Mouse (Mus musculus) right cerebral cortex, adult 18-20 months (tissue): ENCODE measurements at regions not wholly inside any gene's neighbourhood (a gene's known extent, or its start where the extent isn't known, plus 50 kb on each side); places are given as distances from the start of the nearest gene placed in this dataset.
"Not testable (repeated sequence)": the region's sequence is repeated elsewhere in the genome, so short reads cannot be mapped to it uniquely, and the experiment has no call there.

Experiments used
- DNase-seq: peaks from one replicate; pipeline ENCODE4 v3.0.0; 2022; ENCODE audit warnings: mixed read lengths

- DNase-seq, result peak; percentile 38
These were observed 101.6 kb downstream of the Slc25a24 start for GRCm38 (mm10) chr3:109224526-109224925.

DNA sequence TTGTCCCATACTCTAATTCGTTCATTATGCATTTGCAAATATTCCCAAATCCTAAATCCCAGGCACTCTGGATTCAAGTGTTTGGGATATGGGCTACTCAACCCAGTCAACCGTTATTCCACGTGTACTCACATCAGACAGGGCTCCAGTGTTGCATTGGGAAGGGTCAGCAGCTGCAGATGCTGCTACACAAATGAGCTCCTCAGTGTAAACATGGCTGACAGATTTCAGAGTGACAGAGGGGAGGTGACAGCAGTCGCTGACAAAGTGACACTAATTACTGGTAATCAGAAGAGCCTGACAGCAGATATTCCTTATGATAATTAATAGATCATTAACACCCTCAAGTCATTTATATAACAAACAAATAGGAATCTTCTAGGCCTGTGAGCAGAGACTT lies 106.2 kb upstream of the Vav3 start:
- no peak for DNase-seq

DNA sequence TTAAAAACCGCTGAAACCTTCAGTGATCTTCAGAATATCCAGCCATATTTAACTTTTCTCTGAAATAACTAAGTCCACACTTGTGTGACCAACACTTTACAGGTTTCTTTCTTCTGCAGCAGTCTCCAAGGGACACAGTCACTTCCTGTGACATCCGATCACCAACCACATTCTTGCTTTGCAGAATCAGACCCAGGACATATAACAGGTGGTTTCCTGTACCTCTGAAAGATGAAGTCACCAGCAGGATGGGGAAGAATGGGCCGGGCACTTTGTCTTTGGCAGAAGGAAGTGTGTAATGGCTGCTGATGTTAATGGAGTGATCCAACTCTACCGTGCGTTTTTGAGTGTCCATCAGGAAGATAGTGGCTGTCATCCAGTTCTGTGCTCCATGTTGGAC lies 103.5 kb upstream of the Vav3 start:
- no peak for DNase-seq

- no peak for DNase-seq
These were observed 97.0 kb upstream of the Vav3 start for GRCm38 (mm10) chr3:109243491-109243890.

GRCm38 (mm10) chr3:109248801-109249200 lies 91.7 kb upstream of the Vav3 start:
- DNase-seq, result peak; percentile 63

- no peak for DNase-seq
These were observed 91.1 kb upstream of the Vav3 start for GRCm38 (mm10) chr3:109249359-109249758.

DNA sequence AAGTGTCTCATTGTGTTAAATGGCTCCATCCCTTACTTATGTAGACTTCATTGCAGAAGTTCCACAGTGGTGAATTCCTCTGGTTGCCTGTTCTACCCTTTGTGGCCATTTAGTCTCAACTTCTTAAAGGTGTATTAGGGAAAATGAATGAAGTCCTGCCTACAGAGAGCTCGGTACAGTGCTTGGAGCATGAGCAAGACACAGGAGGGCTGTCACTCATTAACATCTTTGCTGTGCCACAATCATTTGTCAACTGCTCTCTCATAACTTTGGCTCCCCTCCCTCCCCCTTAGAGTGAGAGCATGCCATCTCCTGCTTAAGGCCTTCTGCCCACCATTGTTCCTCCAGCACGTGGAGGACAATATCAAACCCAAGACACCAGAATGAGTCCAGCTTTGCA lies 90.5 kb upstream of the Vav3 start:
- DNase-seq, result no peak

- DNase-seq, result no peak
These were observed 88.7 kb upstream of the Vav3 start for GRCm38 (mm10) chr3:109251716-109252115.

GRCm38 (mm10) chr3:109254001-109254630 lies 86.3 kb upstream of the Vav3 start:
- no peak for DNase-seq

GRCm38 (mm10) chr3:109254957-109255356 lies 85.5 kb upstream of the Vav3 start:
- DNase-seq, result no peak

- no peak for DNase-seq
These were observed 83.7 kb upstream of the Vav3 start for GRCm38 (mm10) chr3:109256723-109257122.

- not testable (repeated sequence) for DNase-seq
These were observed 73.5 kb upstream of the Vav3 start for GRCm38 (mm10) chr3:109266947-109267346.

DNA sequence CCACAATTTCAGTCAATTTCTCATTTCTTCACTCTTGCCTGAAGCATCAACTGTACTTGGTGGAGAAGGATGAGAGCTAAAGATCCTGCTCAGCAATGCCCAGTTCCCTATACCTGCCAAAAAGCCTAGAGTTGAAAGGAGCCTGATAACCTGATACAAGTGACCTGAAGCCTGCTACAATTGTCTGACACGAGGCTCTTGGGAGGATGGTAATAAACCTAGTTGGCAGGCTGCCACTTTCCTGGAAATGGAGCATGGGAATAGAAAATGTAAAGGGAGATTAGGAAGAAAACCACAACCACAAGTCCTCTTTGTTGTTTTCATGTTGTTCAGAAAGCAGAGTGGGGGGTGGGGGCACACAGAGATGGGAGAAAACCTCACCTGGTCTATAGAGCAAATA lies 69.7 kb upstream of the Vav3 start:
- DNase-seq, result no peak

DNA sequence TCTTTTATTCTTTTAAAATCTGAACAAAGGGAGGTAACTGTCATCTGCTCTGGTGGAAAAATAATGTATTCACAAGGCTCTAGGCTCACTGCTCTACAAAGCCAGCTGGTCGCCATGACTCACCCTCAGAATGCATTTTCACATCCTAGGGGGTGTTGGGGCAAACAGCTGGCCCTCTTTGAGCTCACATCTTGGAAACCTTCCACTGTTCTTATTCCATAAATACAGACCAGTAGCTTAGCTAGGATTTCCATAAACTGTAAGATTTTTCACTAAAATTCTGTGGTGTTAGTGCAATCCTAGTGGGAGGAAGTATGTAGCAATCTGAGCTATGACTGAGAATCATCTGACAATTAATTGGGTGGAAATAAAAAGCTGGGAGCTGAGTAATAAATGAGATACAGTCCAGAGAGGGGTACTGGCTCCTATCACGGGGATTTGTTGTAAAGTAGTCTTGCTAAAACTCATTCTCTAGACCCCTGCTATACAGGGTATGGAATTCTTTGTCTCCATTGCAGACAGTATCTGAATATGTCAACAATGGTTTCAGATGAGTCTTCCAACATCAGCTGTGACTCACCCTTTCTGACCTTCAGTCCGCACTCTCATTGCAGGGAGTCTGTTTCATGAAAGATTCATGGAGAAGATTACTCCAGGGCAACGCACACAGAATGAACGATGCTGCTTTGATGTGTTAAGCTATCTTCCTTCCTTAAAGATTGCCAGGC lies 67.2 kb upstream of the Vav3 start:
- DNase-seq, result peak; percentile 78

DNA sequence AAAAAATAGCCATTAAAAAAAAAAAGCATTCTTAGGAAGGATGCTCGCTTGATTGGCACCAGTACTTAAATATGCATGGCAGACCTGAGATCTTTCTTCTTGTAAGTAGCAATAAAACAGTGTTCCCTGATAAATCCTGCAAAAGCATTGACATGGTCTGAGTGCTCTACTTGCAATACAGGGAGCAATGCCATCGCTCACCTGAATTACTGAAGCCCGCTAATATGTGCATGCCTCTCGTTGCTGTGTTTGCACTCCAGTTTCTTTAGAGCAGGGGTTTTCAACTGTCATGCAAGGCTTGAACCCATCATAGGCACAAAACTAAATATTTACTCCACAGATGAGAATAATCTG lies 66.7 kb upstream of the Vav3 start:
- no peak for DNase-seq

DNA sequence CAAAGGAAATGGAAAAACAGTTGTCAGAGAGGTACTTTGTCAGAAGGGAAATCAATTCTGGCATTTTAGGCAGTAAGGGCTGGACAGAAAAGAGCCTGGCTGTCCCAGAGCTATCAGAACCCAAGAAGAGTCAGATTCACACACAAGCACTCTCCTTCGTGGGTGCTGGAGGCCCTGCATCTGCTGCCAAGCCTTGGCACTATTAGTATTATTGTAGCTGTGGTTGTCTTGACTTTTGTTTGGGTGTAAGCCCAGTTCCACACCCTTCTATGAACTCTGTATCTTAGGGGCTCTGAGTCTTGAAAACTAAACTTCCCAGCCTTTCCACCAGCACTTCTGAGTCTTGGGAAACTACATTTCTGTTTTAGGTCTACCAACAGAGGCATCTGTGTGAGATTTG lies 61.4 kb upstream of the Vav3 start:
- DNase-seq, result no peak

DNA sequence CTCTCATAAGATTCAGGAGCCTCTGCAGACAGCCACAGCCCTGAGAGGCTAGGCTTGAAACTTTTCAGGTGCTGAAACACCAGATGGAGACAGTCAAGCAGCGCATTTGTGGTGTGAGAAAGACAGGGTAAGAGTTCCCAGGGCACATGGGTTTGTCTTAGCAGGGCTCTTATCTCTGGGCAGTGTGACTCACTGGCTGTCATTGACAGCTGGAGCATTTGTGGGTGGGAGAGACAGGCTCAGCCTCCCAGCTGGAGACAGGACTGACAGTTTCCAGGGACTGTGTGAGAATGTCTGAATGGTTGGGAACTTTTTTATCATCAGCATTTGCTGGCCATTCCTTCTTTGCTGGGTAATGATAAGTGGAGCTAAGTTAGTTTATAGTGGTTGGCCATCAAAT lies 53.9 kb upstream of the Vav3 start:
- no peak for DNase-seq
